Mouse (Mus musculus) right cerebral cortex, adult 2 months (tissue): Measurements from ENCODE around the gene Tnfsf14.
A peak's percentile ranks its signal among the peaks of the same experiment; 100 is the strongest.

Experiments used
- DNase-seq, 2 experiments: peaks; one replicate each; pipeline ENCODE4 v3.0.0; 2021 to 2022; ENCODE audit warnings: low spot score in 2 of 2

The Tnfsf14 gene

GRCm38 (mm10) chr17:57194041-57194507 is at the start of gene Tnfsf14:
Gene Tnfsf14 (minus strand): TSS chr17:57194177.
- no peak for DNase-seq

- DNase-seq: no peak
Observed at GRCm38 (mm10) chr17:57237181-57237580, 43.2 kb upstream of the Tnfsf14 start.

GRCm38 (mm10) chr17:57235803-57236202 is 41.8 kb upstream of the Tnfsf14 start:
- DNase-seq: no peak

- DNase-seq: no peak
Observed at GRCm38 (mm10) chr17:57234254-57234928, 40.4 kb upstream of the Tnfsf14 start.

GRCm38 (mm10) chr17:57233038-57233437 is 39.1 kb upstream of the Tnfsf14 start:
- no peak for DNase-seq

GRCm38 (mm10) chr17:57232200-57232599 is 38.2 kb upstream of the Tnfsf14 start:
- no peak for DNase-seq

- no peak for DNase-seq
Observed at GRCm38 (mm10) chr17:57231321-57231771, 37.4 kb upstream of the Tnfsf14 start.

- no peak for DNase-seq
Observed at GRCm38 (mm10) chr17:57230728-57231125, 36.8 kb upstream of the Tnfsf14 start.

- DNase-seq: no peak
Observed at GRCm38 (mm10) chr17:57229851-57230727, 36.1 kb upstream of the Tnfsf14 start.

GRCm38 (mm10) chr17:57228873-57229272 is 34.9 kb upstream of the Tnfsf14 start:
- no peak for DNase-seq

- no peak for DNase-seq
Observed at GRCm38 (mm10) chr17:57228014-57228413, 34.0 kb upstream of the Tnfsf14 start, which contains the start of gene C3. Gene C3 (minus strand): TSS chr17:57228136.

- DNase-seq: no peak
Observed at GRCm38 (mm10) chr17:57227468-57227867, 33.5 kb upstream of the Tnfsf14 start.

- no peak for DNase-seq
Observed at GRCm38 (mm10) chr17:57223313-57223712, 29.3 kb upstream of the Tnfsf14 start.

- DNase-seq: no peak
Observed at GRCm38 (mm10) chr17:57221911-57222310, 27.9 kb upstream of the Tnfsf14 start.

- DNase-seq: no peak
Observed at GRCm38 (mm10) chr17:57219884-57220207, 25.9 kb upstream of the Tnfsf14 start.

- DNase-seq: peak; percentile 49 to 70
Observed at GRCm38 (mm10) chr17:57219167-57219883, 25.3 kb upstream of the Tnfsf14 start.

GRCm38 (mm10) chr17:57218335-57218900 is 24.4 kb upstream of the Tnfsf14 start:
- no peak for DNase-seq

- no peak for DNase-seq
Observed at GRCm38 (mm10) chr17:57214676-57215387, 20.9 kb upstream of the Tnfsf14 start.

GRCm38 (mm10) chr17:57211501-57211900 is 17.5 kb upstream of the Tnfsf14 start:
- no peak for DNase-seq

GRCm38 (mm10) chr17:57209330-57209729 is 15.4 kb upstream of the Tnfsf14 start:
- DNase-seq: no peak

GRCm38 (mm10) chr17:57207938-57208337 is 14.0 kb upstream of the Tnfsf14 start:
- no peak for DNase-seq
